Mouse (Mus musculus) hindbrain, embryonic 13.5 days (tissue): ENCODE measurements around the gene Olfr533. TPM values are rescaled to one million over a fixed set of nuclear protein-coding genes. Genes with fewer than 3 reads are reported as not detected.
"Not testable (repeated sequence)": the region's sequence is repeated elsewhere in the genome, so short reads cannot be mapped to it uniquely, and the experiment has no call there.

Experiments
- ATAC-seq: fragments of 200-750 bp; cut with Nextera tagmentation; 2 replicates; pipeline ENCODE4 v1.8.0; 2017; ENCODE audit warnings: moderate TSS enrichment; ENCODE audit not compliant: low FRiP score
- H3K27ac ChIP-seq: fragments of 300-500 bp; sonication (generic); 2 replicates; pipeline ENCODE4 v1.5.1; 2015; ENCODE audit warnings: inconsistent platforms, mild to moderate bottlenecking, moderate library complexity
- H3K27me3 ChIP-seq: fragments of 300-500 bp; sonication (generic); 2 replicates; pipeline ENCODE4 v1.6.1; 2015; ENCODE audit warnings: mild to moderate bottlenecking, inconsistent platforms
- H3K36me3 ChIP-seq: fragments of 300-500 bp; sonication (generic); 2 replicates; pipeline ENCODE4 v1.6.1; 2015; ENCODE audit warnings: mild to moderate bottlenecking, inconsistent platforms
- H3K4me1 ChIP-seq: fragments of 300-500 bp; sonication (generic); replicated peaks from 2 replicates; pipeline ENCODE4 v1.6.1; 2015; ENCODE audit warnings: inconsistent platforms
- H3K4me2 ChIP-seq: fragments of 300-500 bp; sonication (generic); 2 replicates; pipeline ENCODE4 v1.6.1; 2015; ENCODE audit warnings: inconsistent platforms, mild to moderate bottlenecking, moderate library complexity
- H3K4me3 ChIP-seq: fragments of 300-500 bp; sonication (generic); 2 replicates; pipeline ENCODE4 v1.5.1; 2015; ENCODE audit warnings: mild to moderate bottlenecking, inconsistent platforms
- H3K9ac ChIP-seq: fragments of 300-500 bp; sonication (generic); 2 replicates; pipeline ENCODE4 v1.6.1; 2015; ENCODE audit warnings: mild to moderate bottlenecking, inconsistent platforms
- H3K9me3 ChIP-seq: fragments of 300-500 bp; sonication (generic); 2 replicates; pipeline ENCODE4 v1.6.1; 2016; ENCODE audit warnings: inconsistent platforms
- WGBS: fragments of 180-500 bp; shearing (Covaris S2); methylation state at CpG from one replicate; pipeline ENCODE4 v1.1.7; 2015; 5-methylcytosine and 5-hydroxymethylcytosine counted together
- polyA plus RNA-seq: library from polyadenylated mRNA; unstranded; fragments of >200 nt; fragmentation: Nextera tagmentation; extraction: Ambion mirVana; gene quantifications from 2 replicates; pipeline ENCODE4 v1.2.1, GENCODE M21; 2015

Olfr533 gene
- polyA plus RNA-seq: not detected in 2 replicates

DNA sequence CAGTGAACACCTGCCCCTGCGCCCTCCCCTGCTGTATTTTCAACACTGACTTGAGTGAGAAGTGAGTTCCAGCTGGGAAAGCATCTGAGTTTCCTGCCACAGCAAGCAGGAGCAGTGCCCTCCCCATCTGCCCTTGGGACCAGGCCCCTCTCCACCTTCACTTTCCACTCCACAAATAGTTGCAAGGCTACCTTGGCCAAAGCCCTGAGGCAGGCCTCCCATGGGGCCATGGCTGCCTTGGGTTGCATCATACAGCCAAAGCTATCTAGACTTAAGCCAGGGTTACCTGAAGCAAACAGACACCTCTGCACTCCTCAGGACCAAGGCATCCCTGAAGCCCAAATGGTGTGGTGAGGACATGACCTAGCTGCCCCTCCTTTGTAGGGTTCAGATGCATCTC lies at the start of gene Olfr533:
Gene Olfr533 (plus strand): TSS at position 301 of the 400 bp plus-strand sequence.
- H3K27ac ChIP-seq, H3K36me3 ChIP-seq, H3K4me2 ChIP-seq, H3K27me3 ChIP-seq, ATAC-seq, H3K4me1 ChIP-seq, H3K9ac ChIP-seq, H3K9me3 ChIP-seq, H3K4me3 ChIP-seq: not testable (repeated sequence)
- 83% methylated on average over 1 of the region's 1 CpGs for WGBS

DNA sequence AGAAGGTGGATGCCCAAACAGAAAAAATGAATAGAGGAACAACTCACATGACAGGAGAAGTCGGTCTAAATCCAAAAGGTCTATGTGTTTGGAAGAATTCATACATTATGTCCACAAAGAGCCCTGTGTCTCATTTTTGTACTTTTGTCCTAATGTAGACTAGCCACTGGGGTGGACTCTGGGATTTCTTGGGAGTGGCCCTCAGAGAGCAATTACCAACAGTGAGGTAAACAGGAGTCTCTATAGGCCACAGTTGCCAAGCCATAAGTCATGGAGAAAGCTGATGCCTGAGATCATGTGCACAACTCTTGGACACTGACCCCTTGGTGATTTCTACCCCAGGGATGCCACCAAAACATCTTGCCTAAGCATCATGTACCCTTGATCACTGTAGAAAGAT lies 41.6 kb upstream of the Olfr533 start, which contains the start of gene Olfr532:
Gene Olfr532 (minus strand): TSS at position 101 of the 400 bp plus-strand sequence.
- Histone ChIP-seq H3K4me1 (no peaks in the 10 kb centered on the region), H3K27me3 (no peaks in the 10 kb centered on the region), H3K4me3 (no peak within 1 kb of the TSS), H3K9ac (no peak within 1 kb of the TSS), H3K4me2 (no peak within 1 kb of the TSS), H3K27ac (no peak within 1 kb of the TSS), H3K9me3 (no peaks in the 10 kb centered on the region), H3K36me3 (no peaks in the 10 kb centered on the region)
- ATAC-seq: no peak
- WGBS: 94% methylated on average over 1 of the region's 1 CpGs

DNA sequence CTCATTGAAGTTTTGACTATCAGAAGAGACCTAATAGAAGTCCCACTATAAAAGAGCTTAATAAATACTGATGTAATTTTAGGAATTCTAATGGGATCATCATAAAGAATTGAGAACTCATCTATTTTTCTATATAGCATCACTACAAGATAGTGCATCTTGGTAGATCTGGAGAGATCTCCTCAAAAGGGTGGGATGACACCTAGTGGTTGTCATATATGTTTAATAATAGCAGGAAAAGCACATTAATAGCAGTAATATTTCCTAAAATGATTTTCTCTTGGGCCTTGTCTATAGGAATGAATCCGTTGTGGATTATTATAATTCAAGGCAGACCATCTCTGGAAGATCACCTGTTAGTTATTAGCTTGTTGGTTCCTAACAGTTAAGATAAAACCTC lies 20.0 kb upstream of the Olfr533 start:
- no peak overlapping the region for H3K4me2 ChIP-seq
- H3K9ac ChIP-seq: no peak overlapping the region
- H3K4me1 ChIP-seq: no peaks in the 10 kb centered on the region
- H3K4me3 ChIP-seq: no peak overlapping the region
- no peaks in the 10 kb centered on the region for H3K27me3 ChIP-seq
- H3K27ac ChIP-seq: no peak overlapping the region
- H3K9me3 ChIP-seq: no peaks in the 10 kb centered on the region
- WGBS: 89% methylated on average over 1 of the region's 1 CpGs
- H3K36me3 ChIP-seq: no peaks in the 10 kb centered on the region
- no peak for ATAC-seq

GRCm38 (mm10) chr7:140477886-140478285 lies 14.7 kb downstream of the Olfr533 start:
- H3K4me1 ChIP-seq: no peaks in the 10 kb centered on the region
- no peak overlapping the region for H3K4me2 ChIP-seq
- H3K9me3 ChIP-seq: no peaks in the 10 kb centered on the region
- no peaks in the 10 kb centered on the region for H3K27me3 ChIP-seq
- H3K4me3 ChIP-seq: no peak overlapping the region
- ATAC-seq: no peak
- WGBS: 81% methylated on average over 1 of the region's 1 CpGs
- no peaks in the 10 kb centered on the region for H3K36me3 ChIP-seq
- H3K9ac ChIP-seq: no peak overlapping the region
- no peak overlapping the region for H3K27ac ChIP-seq

- Histone ChIP-seq H3K27ac (no peak overlapping the region), H3K9me3 (no peaks in the 10 kb centered on the region), H3K36me3 (no peaks in the 10 kb centered on the region), H3K4me1 (no peaks in the 10 kb centered on the region), H3K9ac (no peak overlapping the region), H3K4me3 (no peak overlapping the region), H3K4me2 (no peak overlapping the region), H3K27me3 (no peaks in the 10 kb centered on the region)
- 94% methylated on average over 1 of the region's 1 CpGs for WGBS
- ATAC-seq: no peak
Observed at GRCm38 (mm10) chr7:140478733-140479132, 15.6 kb downstream of the Olfr533 start.

GRCm38 (mm10) chr7:140483916-140484315 lies 20.7 kb downstream of the Olfr533 start, which contains the start of gene Olfr535:
TSS of gene Olfr535 (plus strand) at chr7:140484216.
- H3K27me3 ChIP-seq: no peaks in the 10 kb centered on the region
- ATAC-seq: no peak
- 93% methylated on average over 1 of the region's 1 CpGs for WGBS

GRCm38 (mm10) chr7:140488981-140489380 lies 25.8 kb downstream of the Olfr533 start:
- H3K4me1 ChIP-seq: no peaks in the 10 kb centered on the region
- H3K27ac ChIP-seq: no peak overlapping the region
- H3K9ac ChIP-seq: no peak overlapping the region
- no peaks in the 10 kb centered on the region for H3K27me3 ChIP-seq
- H3K4me2 ChIP-seq: no peak overlapping the region
- 92% methylated on average over 1 of the region's 1 CpGs for WGBS
- no peak for ATAC-seq
- no peaks in the 10 kb centered on the region for H3K9me3 ChIP-seq
- no peaks in the 10 kb centered on the region for H3K36me3 ChIP-seq
- H3K4me3 ChIP-seq: no peak overlapping the region

More at GRCm38 (mm10) chr7:140483916-140484315, 20.7 kb downstream of the Olfr533 start, which contains the start of gene Olfr535:
- Histone ChIP-seq H3K4me2 (no peak within 1 kb of the TSS), H3K9me3 (no peaks in the 10 kb centered on the region), H3K4me3 (no peak within 1 kb of the TSS), H3K9ac (no peak within 1 kb of the TSS), H3K36me3 (no peaks in the 10 kb centered on the region), H3K27ac (no peak within 1 kb of the TSS), H3K4me1 (no peaks in the 10 kb centered on the region)

DNA sequence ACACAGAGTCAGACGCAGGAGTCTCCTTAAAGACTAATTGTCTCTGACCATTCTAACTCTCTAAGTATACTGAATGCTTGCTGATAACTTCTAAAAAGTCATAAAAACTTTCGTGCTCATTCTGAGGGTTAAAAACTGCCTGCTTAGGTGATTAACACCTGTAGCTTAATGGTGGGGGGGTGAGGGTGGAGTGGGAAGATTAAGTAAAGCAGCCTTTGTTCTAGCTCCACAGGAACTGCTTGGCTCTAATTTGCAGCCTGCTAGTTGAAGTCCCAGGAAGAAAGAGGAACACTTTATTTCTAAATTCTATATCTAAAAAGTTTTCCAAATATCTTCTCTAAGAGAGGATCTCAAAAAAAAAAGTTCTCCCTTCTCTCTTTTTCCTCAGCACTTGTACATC lies 31.1 kb downstream of the Olfr533 start:
- no peak for ATAC-seq
- Histone ChIP-seq H3K27me3 (no peaks in the 10 kb centered on the region), H3K4me1 (no peaks in the 10 kb centered on the region), H3K9me3 (no peaks in the 10 kb centered on the region), H3K4me3 (no peak overlapping the region), H3K27ac (no peak overlapping the region), H3K4me2 (no peak overlapping the region), H3K9ac (no peak overlapping the region), H3K36me3 (no peaks in the 10 kb centered on the region)
- 38% methylated on average over 2 of the region's 2 CpGs for WGBS

GRCm38 (mm10) chr7:140494702-140495101 lies 31.5 kb downstream of the Olfr533 start:
- Histone ChIP-seq H3K9me3 (no peaks in the 10 kb centered on the region), H3K4me2 (no peak overlapping the region), H3K36me3 (no peaks in the 10 kb centered on the region), H3K27ac (no peak overlapping the region), H3K4me3 (no peak overlapping the region), H3K27me3 (no peaks in the 10 kb centered on the region), H3K4me1 (no peaks in the 10 kb centered on the region), H3K9ac (no peak overlapping the region)
- no peak for ATAC-seq

DNA sequence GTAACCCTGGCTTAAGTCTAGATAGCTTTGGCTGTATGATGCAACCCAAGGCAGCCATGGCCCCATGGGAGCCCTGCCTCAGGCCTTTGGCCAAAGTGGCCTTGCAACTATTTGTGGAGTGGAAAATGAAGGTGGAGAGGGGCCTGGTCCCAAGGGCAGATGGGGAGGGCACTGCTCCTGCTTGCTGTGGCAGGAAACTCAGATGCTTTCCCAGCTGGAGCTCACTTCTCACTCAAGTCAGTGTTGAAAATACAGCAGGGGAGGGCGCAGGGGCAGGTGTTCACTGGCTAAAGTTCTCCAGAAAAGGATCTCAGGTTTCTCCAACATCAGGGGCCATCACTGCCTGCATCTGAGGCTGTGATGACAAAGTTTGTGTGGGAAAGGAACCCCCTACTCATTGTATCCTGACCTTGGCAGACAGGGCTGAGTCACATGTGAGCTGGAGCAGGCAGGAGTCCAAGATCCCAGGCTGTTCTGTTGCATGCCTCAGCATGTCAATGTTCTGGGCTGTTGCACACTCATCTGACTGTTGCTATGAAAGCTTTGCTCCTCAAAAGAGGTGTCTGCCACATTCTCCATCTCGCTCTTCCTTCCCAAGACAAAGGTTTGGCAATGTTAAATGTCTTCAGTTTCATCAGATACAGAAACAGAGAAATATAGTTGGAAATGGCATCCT lies 44.3 kb downstream of the Olfr533 start, which contains the start of gene Olfr536:
Gene Olfr536 (minus strand): TSS at position 51 of the 676 bp plus-strand sequence.
- H3K4me1 ChIP-seq, H3K9ac ChIP-seq, ATAC-seq, H3K9me3 ChIP-seq, H3K27ac ChIP-seq, H3K4me2 ChIP-seq, H3K27me3 ChIP-seq, H3K4me3 ChIP-seq, H3K36me3 ChIP-seq: not testable (repeated sequence)
- WGBS: 79% methylated on average over 2 of the region's 2 CpGs

Other genes with a start within 250 kb of the Olfr533 start
- not detected in 2 replicates for gene Cd163l1, start 245.1 kb upstream of the Olfr533 start, polyA plus RNA-seq
- not detected in 2 replicates for gene 5830411N06Rik, start 216.1 kb upstream of the Olfr533 start, polyA plus RNA-seq
- not detected in 2 replicates for gene Olfr525, start 142.5 kb upstream of the Olfr533 start, polyA plus RNA-seq
- gene Olfr527, start 129.4 kb upstream of the Olfr533 start, polyA plus RNA-seq: not detected in 2 replicates
- not detected in 2 replicates for gene Olfr60, start 101.7 kb upstream of the Olfr533 start, polyA plus RNA-seq
- gene Olfr530, start 87.0 kb upstream of the Olfr533 start, polyA plus RNA-seq: not detected in 2 replicates
- not detected in 2 replicates for gene Olfr531, start 60.5 kb upstream of the Olfr533 start, polyA plus RNA-seq
- not detected in 2 replicates for gene Olfr532, start 41.7 kb upstream of the Olfr533 start, polyA plus RNA-seq
- not detected in 2 replicates for gene Olfr535, start 20.8 kb downstream of the Olfr533 start, polyA plus RNA-seq
- not detected in 2 replicates for gene Olfr536, start 44.0 kb downstream of the Olfr533 start, polyA plus RNA-seq
- gene Olfr538, start 104.5 kb downstream of the Olfr533 start, polyA plus RNA-seq: not detected in 2 replicates
- not detected in 2 replicates for gene Olfr46, start 137.9 kb downstream of the Olfr533 start, polyA plus RNA-seq
- not detected in 2 replicates for gene Olfr61, start 165.6 kb downstream of the Olfr533 start, polyA plus RNA-seq
- gene Olfr53, start 183.1 kb downstream of the Olfr533 start, polyA plus RNA-seq: not detected in 2 replicates
- gene Olfr539, start 196.6 kb downstream of the Olfr533 start, polyA plus RNA-seq: not detected in 2 replicates
- gene Olfr45, start 218.6 kb downstream of the Olfr533 start, polyA plus RNA-seq: not detected in 2 replicates
- gene Olfr541, start 233.9 kb downstream of the Olfr533 start, polyA plus RNA-seq: not detected in 2 replicates